Mouse (Mus musculus): ENCODE measurements around the gene Fbxl17. TPM values are rescaled to one million over a fixed set of nuclear protein-coding genes. Genes with fewer than 3 reads are reported as not detected.
A peak's percentile ranks its signal among the peaks of the same experiment; 100 is the strongest.

The Fbxl17 gene
- polyA plus RNA-seq, 1 experiment from 2014 or later, result 9.0 TPM

DNA sequence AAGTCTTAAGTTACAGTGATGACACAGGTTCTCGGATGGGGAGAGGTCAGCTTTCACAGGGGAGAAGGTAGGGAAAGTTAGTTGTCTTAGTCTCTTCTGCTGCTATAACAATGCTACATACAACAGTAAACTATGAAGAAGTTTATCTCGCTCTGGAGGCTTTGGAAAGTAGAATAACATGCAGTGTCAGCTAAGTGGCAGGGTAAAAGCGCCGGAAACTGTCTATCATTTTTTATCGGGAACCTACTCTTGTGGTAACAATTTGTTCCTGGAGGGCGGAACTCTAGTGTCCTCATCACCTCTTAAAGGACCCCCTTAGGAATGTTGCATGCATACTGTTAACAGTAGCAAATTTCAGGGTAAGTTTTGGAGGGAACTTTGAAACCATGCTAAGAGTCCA, 1.3 kb upstream of the Fbxl17 start:
- TF ChIP-seq CTCF (IDR thresholded peaks at IDR 0.05; ENCODE audit: low read depth), result no peak
- no peak overlapping the region for H3K9ac ChIP-seq
- WGBS, result 90% methylated on average over 6 of the region's 6 CpGs
- H3K36me3 ChIP-seq (ENCODE audit: insufficient read depth), result peaks cover 5% of the 10 kb centered on the region; the same call in 1 of the 2 replicates
- H3K4me2 ChIP-seq, result peak overlapping the region; percentile 72
- H3K9me3 ChIP-seq (ENCODE audit: low read depth, low read length), result no peaks in the 10 kb centered on the region
- ATAC-seq (ENCODE audit: insufficient read depth) (no peak), DNase-seq (no peak)
- H3K4me1 ChIP-seq (ENCODE audit: insufficient read depth), result peaks cover 10% of the 10 kb centered on the region
- no peaks in the 10 kb centered on the region for H3K27me3 ChIP-seq (ENCODE audit: insufficient read depth, low read length)
- peak overlapping the region; percentile 85 for H3K4me3 ChIP-seq (ENCODE audit: low read depth, low read length)
- H3K27ac ChIP-seq (ENCODE audit: low read depth), result peak overlapping the region; percentile 99; the same call in 1 of the 2 replicates

DNA sequence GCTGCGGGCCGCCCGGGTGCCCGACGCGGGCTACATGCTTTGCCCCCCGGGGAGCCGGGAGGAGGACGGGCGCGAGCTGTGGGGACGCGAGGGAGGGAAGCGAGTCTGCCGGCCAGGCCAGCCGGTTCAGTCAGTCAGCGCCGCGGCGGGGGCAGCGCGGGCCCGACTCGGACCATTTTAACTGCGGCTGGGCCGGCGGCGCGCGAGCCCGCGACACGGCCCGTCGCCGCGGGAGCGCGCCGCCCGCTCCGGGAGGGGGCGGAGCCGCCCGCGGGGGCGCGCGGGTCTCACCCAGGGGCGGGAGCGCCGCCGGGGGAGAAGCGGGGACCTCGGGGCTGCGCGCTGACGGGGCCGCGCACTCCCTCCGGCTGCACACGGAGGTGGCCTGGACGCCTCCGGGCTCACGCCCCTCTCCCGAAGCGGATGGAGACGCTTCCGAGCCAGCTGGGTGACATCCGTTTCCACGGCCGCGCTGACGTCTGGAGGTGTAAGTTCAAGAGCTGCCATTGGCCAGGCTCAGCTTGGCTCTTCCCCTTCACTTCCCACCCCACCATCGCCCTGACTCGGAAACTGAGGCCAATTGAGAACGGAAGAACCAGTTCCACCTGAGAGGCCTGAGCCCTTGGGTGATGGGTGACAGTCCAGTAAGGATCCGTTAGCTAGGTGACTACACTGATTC, 478 bp upstream of the Fbxl17 start:
- ATAC-seq (ENCODE audit: insufficient read depth), result peak; percentile 87
- H3K27ac ChIP-seq (ENCODE audit: low read depth), result peak overlapping the region; percentile 99
- H3K4me2 ChIP-seq, result peak overlapping the region; percentile 72
- peak overlapping the region; percentile 96 for H3K9ac ChIP-seq
- TF ChIP-seq CTCF (IDR thresholded peaks at IDR 0.05; ENCODE audit: low read depth), result no peak
- WGBS, result 1% methylated on average over 42 of the region's 78 CpGs
- H3K4me3 ChIP-seq (ENCODE audit: low read depth, low read length), result peak overlapping the region; percentile 85
- H3K27me3 ChIP-seq (ENCODE audit: insufficient read depth, low read length), result no peaks in the 10 kb centered on the region
- DNase-seq, result peak; percentile 93
- peaks cover 13% of the 10 kb centered on the region for H3K4me1 ChIP-seq (ENCODE audit: insufficient read depth)
- no peaks in the 10 kb centered on the region for H3K9me3 ChIP-seq (ENCODE audit: low read depth, low read length)
- H3K36me3 ChIP-seq (ENCODE audit: insufficient read depth), result peaks cover 5% of the 10 kb centered on the region; the same call in 1 of the 2 replicates

- H3K9ac ChIP-seq, result peak overlapping the region; percentile 96
- H3K27ac ChIP-seq (ENCODE audit: low read depth), result peak overlapping the region; percentile 99
- no peaks in the 10 kb centered on the region for H3K9me3 ChIP-seq (ENCODE audit: low read depth, low read length)
- H3K27me3 ChIP-seq (ENCODE audit: insufficient read depth, low read length), result no peaks in the 10 kb centered on the region
- H3K36me3 ChIP-seq (ENCODE audit: insufficient read depth), result peaks cover 5% of the 10 kb centered on the region; the same call in 1 of the 2 replicates
- H3K4me1 ChIP-seq (ENCODE audit: insufficient read depth), result peaks cover 15% of the 10 kb centered on the region
- under 1% methylated on average over 60 of the region's 90 CpGs for WGBS
- no peak for TF ChIP-seq CTCF (IDR thresholded peaks at IDR 0.05; ENCODE audit: low read depth)
- ATAC-seq (ENCODE audit: insufficient read depth) (peak; percentile 60), DNase-seq (peak; percentile 80)
- H3K4me3 ChIP-seq (ENCODE audit: low read depth, low read length), result peak overlapping the region; percentile 85
- H3K4me2 ChIP-seq, result peak overlapping the region; percentile 72
Measured at GRCm38 (mm10) chr17:63498717-63499635, 841 bp downstream of the Fbxl17 start.

- no peaks in the 10 kb centered on the region for H3K27me3 ChIP-seq (ENCODE audit: insufficient read depth, low read length)
- no peak for TF ChIP-seq CTCF (IDR thresholded peaks at IDR 0.05; ENCODE audit: low read depth)
- DNase-seq, result peak; percentile 31
- peak overlapping the region; percentile 85 for H3K4me3 ChIP-seq (ENCODE audit: low read depth, low read length)
- peaks cover 5% of the 10 kb centered on the region; the same call in 1 of the 2 replicates for H3K36me3 ChIP-seq (ENCODE audit: insufficient read depth)
- ATAC-seq (ENCODE audit: insufficient read depth), result peak; percentile 0; the same call in 1 of the 2 replicates
- H3K9ac ChIP-seq, result peak overlapping the region; percentile 96
- H3K9me3 ChIP-seq (ENCODE audit: low read depth, low read length), result no peaks in the 10 kb centered on the region
- 12% methylated on average over 6 of the region's 6 CpGs for WGBS
- peak overlapping the region; percentile 72 for H3K4me2 ChIP-seq
- H3K4me1 ChIP-seq (ENCODE audit: insufficient read depth), result peaks cover 17% of the 10 kb centered on the region
- H3K27ac ChIP-seq (ENCODE audit: low read depth), result peak overlapping the region; percentile 99; the same call in 1 of the 2 replicates
Measured at GRCm38 (mm10) chr17:63498182-63498716, 1.6 kb downstream of the Fbxl17 start.

GRCm38 (mm10) chr17:63497206-63497731, 2.5 kb downstream of the Fbxl17 start:
- H3K36me3 ChIP-seq (ENCODE audit: insufficient read depth), result no peaks in the 10 kb centered on the region; the same call in 1 of the 2 replicates
- no peaks in the 10 kb centered on the region for H3K9me3 ChIP-seq (ENCODE audit: low read depth, low read length)
- WGBS, result 69% methylated on average over 6 of the region's 6 CpGs
- peaks cover 25% of the 10 kb centered on the region for H3K4me1 ChIP-seq (ENCODE audit: insufficient read depth)
- H3K4me2 ChIP-seq, result peak overlapping the region; percentile 72
- no peak overlapping the region for H3K9ac ChIP-seq
- no peaks in the 10 kb centered on the region for H3K27me3 ChIP-seq (ENCODE audit: insufficient read depth, low read length)
- H3K4me3 ChIP-seq (ENCODE audit: low read depth, low read length), result no peak overlapping the region
- ATAC-seq (ENCODE audit: insufficient read depth) (no peak), DNase-seq (no peak)
- no peak overlapping the region for H3K27ac ChIP-seq (ENCODE audit: low read depth)
- TF ChIP-seq CTCF (IDR thresholded peaks at IDR 0.05; ENCODE audit: low read depth), result no peak

DNA sequence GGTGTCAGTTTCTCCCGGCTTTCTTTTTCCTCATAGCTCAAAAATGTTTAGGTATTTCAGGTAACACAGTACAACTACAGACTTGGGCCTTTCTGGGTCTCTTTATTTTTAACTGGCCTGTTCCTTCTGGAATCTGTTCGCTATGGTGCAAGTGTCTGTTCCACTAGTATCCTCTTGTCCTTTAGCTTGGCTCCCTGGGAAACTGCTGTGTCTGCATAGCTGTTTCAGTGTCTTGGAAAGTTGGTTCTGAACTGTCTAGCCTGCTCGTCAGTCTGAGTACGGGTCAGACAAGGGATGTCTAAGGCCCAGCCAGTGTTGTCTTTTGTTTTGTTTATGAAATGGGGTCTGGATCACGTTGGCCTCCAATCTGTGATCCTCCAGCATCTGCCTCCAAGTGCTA, 3.7 kb downstream of the Fbxl17 start:
- H3K9ac ChIP-seq, result no peak overlapping the region
- H3K4me2 ChIP-seq, result 0 out of 2 replicates have a peak overlapping the region, but pooled peaks have one; percentile 20

More for the DNA sequence above, 3.7 kb downstream of the Fbxl17 start:
- no peak for TF ChIP-seq CTCF (IDR thresholded peaks at IDR 0.05; ENCODE audit: low read depth)
- Histone ChIP-seq H3K4me1 (ENCODE audit: insufficient read depth) (peaks cover 25% of the 10 kb centered on the region), H3K36me3 (ENCODE audit: insufficient read depth) (no peaks in the 10 kb centered on the region), H3K4me3 (ENCODE audit: low read depth, low read length) (no peak overlapping the region), H3K27me3 (ENCODE audit: insufficient read depth, low read length) (no peaks in the 10 kb centered on the region), H3K27ac (ENCODE audit: low read depth) (no peak overlapping the region), H3K9me3 (ENCODE audit: low read depth, low read length) (no peaks in the 10 kb centered on the region)
- DNase-seq (no peak), ATAC-seq (ENCODE audit: insufficient read depth) (no peak)
- 51% methylated on average over 5 of the region's 5 CpGs for WGBS

All from lung, embryonic 14.5 days (tissue).